Mouse (Mus musculus) hindlimb bud, embryonic 11.5 days (tissue): Measurements from ENCODE around the gene Tmem171.

ENCODE experiments used
- DNase-seq: peaks from one replicate; pipeline ENCODE4 v3.0.0-alpha.2; 2012; ENCODE audit warnings: low read depth, low spot score; ENCODE audit errors: extremely low spot score

Gene Tmem171

GRCm38 (mm10) chr13:98651228-98651977 is 43.2 kb downstream of the Tmem171 start:
- DNase-seq: no peak

GRCm38 (mm10) chr13:98647775-98648568 is 46.7 kb downstream of the Tmem171 start:
- DNase-seq: no peak

GRCm38 (mm10) chr13:98638507-98639166 is 56.0 kb downstream of the Tmem171 start:
- DNase-seq: no peak

GRCm38 (mm10) chr13:98637145-98637544 is 57.5 kb downstream of the Tmem171 start, which contains the start of gene Tmem174:
TSS of gene Tmem174 (minus strand) at chr13:98637410.
- DNase-seq: no peak

- DNase-seq: no peak
Observed at GRCm38 (mm10) chr13:98636571-98636970, 58.1 kb downstream of the Tmem171 start.
